Comparison of ENCODE assay signal across 8 mouse cellular contexts in the genomic region with DNA sequence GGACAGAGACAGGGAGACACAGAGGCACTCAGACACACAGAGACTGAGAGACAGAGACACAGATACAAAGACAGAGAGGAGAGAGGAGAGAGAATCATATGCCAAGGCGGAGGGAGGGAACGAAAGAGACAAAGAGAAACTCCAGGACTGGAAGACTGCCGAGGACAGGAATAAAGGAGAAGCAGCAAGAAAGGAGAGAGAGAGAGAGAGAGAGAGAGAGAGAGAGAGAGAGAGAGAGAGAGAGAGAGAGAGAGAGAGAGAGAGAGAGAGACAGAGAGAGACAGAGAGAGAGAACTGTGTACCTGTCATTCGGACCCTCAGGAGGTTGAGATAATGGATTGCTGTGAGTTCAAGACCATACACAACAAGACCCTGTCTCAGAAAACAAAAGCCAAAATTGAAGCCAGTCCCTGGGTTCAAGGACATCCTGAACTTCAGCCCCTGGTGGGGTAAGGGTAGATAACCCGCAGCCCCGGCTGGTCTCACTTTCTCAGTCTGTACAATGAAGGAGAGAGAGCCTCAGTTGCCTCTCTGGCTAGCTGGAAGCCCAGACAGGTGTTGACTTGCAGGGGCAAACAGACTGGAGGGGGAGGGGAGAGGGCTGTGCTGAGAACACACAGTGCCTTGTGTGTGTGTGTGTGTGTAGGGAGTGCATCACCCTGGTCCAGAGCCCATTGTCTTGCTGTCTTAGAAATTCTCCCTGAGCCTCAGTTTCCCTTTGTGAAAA. TPM values are rescaled to one million over a fixed set of nuclear protein-coding genes. Genes with fewer than 3 reads are reported as not detected.
DNase-seq lines count a peak whose midpoint lies in the region; ATAC-seq lines count a peak whose summit lies in the region.

No protein-coding gene starts in this region.

- no peaks in the 10 kb centered on the region for H3K27me3 ChIP-seq in lung, embryonic 15.5 days
- no peaks in the 10 kb centered on the region for H3K27me3 ChIP-seq in embryonic facial prominence, embryonic 15.5 days
- no peaks in the 10 kb centered on the region for H3K27me3 ChIP-seq in intestine, embryonic 15.5 days (replicated peaks)
- H3K27me3 ChIP-seq in neural tube, embryonic 14.5 days (ENCODE audit: control insufficient read depth, insufficient read depth, low read length) = no peaks in the 10 kb centered on the region

- H3K9me3 ChIP-seq in lung, embryonic 15.5 days = no peaks in the 10 kb centered on the region
- no peaks in the 10 kb centered on the region for H3K9me3 ChIP-seq in embryonic facial prominence, embryonic 15.5 days (replicated peaks)
- H3K9me3 ChIP-seq in intestine, embryonic 15.5 days = no peaks in the 10 kb centered on the region
- no peaks in the 10 kb centered on the region for H3K9me3 ChIP-seq in neural tube, embryonic 14.5 days (ENCODE audit: control insufficient read depth, low read length)

- WGBS in lung, embryonic 15.5 days = 9% methylated on average over 6 of the region's 6 CpGs
- WGBS in embryonic facial prominence, embryonic 15.5 days = 10% methylated on average over 6 of the region's 6 CpGs
- 24% methylated on average over 6 of the region's 6 CpGs for WGBS in intestine, embryonic 15.5 days
- 18% methylated on average over 6 of the region's 6 CpGs for WGBS in neural tube, embryonic 14.5 days

- 0 out of 2 replicates have a peak, but pooled peaks cover 2% of the 10 kb centered on the region for H3K36me3 ChIP-seq in lung, embryonic 15.5 days
- H3K36me3 ChIP-seq in embryonic facial prominence, embryonic 15.5 days = peaks cover 9% of the 10 kb centered on the region
- H3K36me3 ChIP-seq in intestine, embryonic 15.5 days = peaks cover 3% of the 10 kb centered on the region; the same call in 1 of the 2 replicates
- H3K36me3 ChIP-seq in neural tube, embryonic 14.5 days (ENCODE audit: control insufficient read depth, insufficient read depth, low read length) = peaks cover 3% of the 10 kb centered on the region; the same call in 1 of the 2 replicates

- peak overlapping the region; percentile 55; the same call in 1 of the 2 replicates for H3K27ac ChIP-seq in lung, embryonic 15.5 days
- peak overlapping the region; percentile 80 for H3K27ac ChIP-seq in embryonic facial prominence, embryonic 15.5 days (replicated peaks)
- H3K27ac ChIP-seq in intestine, embryonic 15.5 days = peak overlapping the region; percentile 58; the same call in 1 of the 2 replicates
- peak overlapping the region; percentile 69 for H3K27ac ChIP-seq in neural tube, embryonic 14.5 days (ENCODE audit: low read depth, low read length)

- no peak for DNase-seq in lung, postnatal 4 days
- no peak for DNase-seq in spleen, postnatal 10 days (ENCODE audit: low spot score in 2 of 2)
- DNase-seq in frontal cortex, postnatal 36 days (ENCODE audit: low spot score in 2 of 2) = no peak
- no peak for DNase-seq in layer of hippocampus, adult 11-12 months (ENCODE audit: low spot score)

- H3K4me3 ChIP-seq in lung, embryonic 15.5 days = peak overlapping the region; percentile 90
- peak overlapping the region; percentile 85 for H3K4me3 ChIP-seq in embryonic facial prominence, embryonic 15.5 days (replicated peaks)
- H3K4me3 ChIP-seq in intestine, embryonic 15.5 days (replicated peaks) = peak overlapping the region; percentile 92
- peak overlapping the region; percentile 81 for H3K4me3 ChIP-seq in neural tube, embryonic 14.5 days (ENCODE audit: low read depth, low read length)

- H3K4me2 ChIP-seq in lung, embryonic 15.5 days = peak overlapping the region; percentile 90
- H3K4me2 ChIP-seq in embryonic facial prominence, embryonic 15.5 days (replicated peaks) = peak overlapping the region; percentile 93
- peak overlapping the region; percentile 95 for H3K4me2 ChIP-seq in intestine, embryonic 15.5 days (replicated peaks)
- peak overlapping the region; percentile 99 for H3K4me2 ChIP-seq in neural tube, embryonic 14.5 days (ENCODE audit: low read depth, low read length)

- 0 out of 2 replicates have a peak, but pooled peaks have one; percentile 1 for ATAC-seq in lung, embryonic 15.5 days (ENCODE audit: borderline replicate concordance, extremely low read depth, low FRiP score, low TSS enrichment)
- ATAC-seq in embryonic facial prominence, embryonic 15.5 days (ENCODE audit: insufficient number of reproducible peaks, low FRiP score, low TSS enrichment, low read depth) = no peak
- ATAC-seq in intestine, embryonic 15.5 days = no peak
- no peak for ATAC-seq in neural tube, embryonic 14.5 days (ENCODE audit: low read depth)

- H3K4me1 ChIP-seq in lung, embryonic 15.5 days = peaks cover 21% of the 10 kb centered on the region
- H3K4me1 ChIP-seq in embryonic facial prominence, embryonic 15.5 days = peaks cover 36% of the 10 kb centered on the region
- peaks cover 16% of the 10 kb centered on the region for H3K4me1 ChIP-seq in intestine, embryonic 15.5 days (replicated peaks)
- peaks cover 18% of the 10 kb centered on the region for H3K4me1 ChIP-seq in neural tube, embryonic 14.5 days (ENCODE audit: control insufficient read depth, insufficient read depth, low read length)

- peak overlapping the region; percentile 64 for H3K9ac ChIP-seq in lung, embryonic 15.5 days
- peak overlapping the region; percentile 26; the same call in 1 of the 2 replicates for H3K9ac ChIP-seq in embryonic facial prominence, embryonic 15.5 days
- peak overlapping the region; percentile 90 for H3K9ac ChIP-seq in intestine, embryonic 15.5 days
- H3K9ac ChIP-seq in neural tube, embryonic 14.5 days (replicated peaks; ENCODE audit: low read depth, low read length) = peak overlapping the region; percentile 83

RNA-seq across cellular contexts. Expression of a gene that starts 0.7 kb away (rescaled TPM):
- polyA plus RNA-seq in lung, embryonic 15.5 days (2015; fragmentation: Nextera tagmentation; extraction: Ambion mirVana) = 7.9 TPM in 2 replicates
- 11.8 and 14.4 TPM in 2 replicates for polyA plus RNA-seq in embryonic facial prominence, embryonic 15.5 days (2015; fragmentation: Nextera tagmentation; extraction: Ambion mirVana)
- polyA plus RNA-seq in intestine, embryonic 15.5 days (2015; fragmentation: Nextera tagmentation; extraction: Ambion mirVana) = 5.8 and 6.1 TPM in 2 replicates
- 17.0 and 19.2 TPM in 2 replicates for polyA plus RNA-seq in neural tube, embryonic 14.5 days (2014; fragmentation: Nextera tagmentation; extraction: Ambion mirVana)

RNA-seq across cellular contexts. Expression of a gene that starts 3.8 kb away (rescaled TPM):
- 1.4 and 1.7 TPM in 2 replicates for polyA plus RNA-seq in lung, embryonic 15.5 days (2015; fragmentation: Nextera tagmentation; extraction: Ambion mirVana)
- polyA plus RNA-seq in embryonic facial prominence, embryonic 15.5 days (2015; fragmentation: Nextera tagmentation; extraction: Ambion mirVana) = 1.2 and 1.4 TPM in 2 replicates
- polyA plus RNA-seq in intestine, embryonic 15.5 days (2015; fragmentation: Nextera tagmentation; extraction: Ambion mirVana) = 0.50 and 0.53 TPM in 2 replicates
- 0.71 TPM in 2 replicates for polyA plus RNA-seq in neural tube, embryonic 14.5 days (2014; fragmentation: Nextera tagmentation; extraction: Ambion mirVana)

RNA-seq across cellular contexts. Expression of a gene that starts 48.9 kb away (rescaled TPM):
- 2.0 TPM in 2 replicates for polyA plus RNA-seq in lung, embryonic 15.5 days (2015; fragmentation: Nextera tagmentation; extraction: Ambion mirVana)
- 2.4 and 2.8 TPM in 2 replicates for polyA plus RNA-seq in embryonic facial prominence, embryonic 15.5 days (2015; fragmentation: Nextera tagmentation; extraction: Ambion mirVana)
- 1.9 and 2.2 TPM in 2 replicates for polyA plus RNA-seq in intestine, embryonic 15.5 days (2015; fragmentation: Nextera tagmentation; extraction: Ambion mirVana)
- polyA plus RNA-seq in neural tube, embryonic 14.5 days (2014; fragmentation: Nextera tagmentation; extraction: Ambion mirVana) = 2.8 and 3.2 TPM in 2 replicates

RNA-seq across cellular contexts. Expression of a gene that starts 48.9 kb away (rescaled TPM):
- 97.8 and 103 TPM in 2 replicates for polyA plus RNA-seq in lung, embryonic 15.5 days (2015; fragmentation: Nextera tagmentation; extraction: Ambion mirVana)
- polyA plus RNA-seq in embryonic facial prominence, embryonic 15.5 days (2015; fragmentation: Nextera tagmentation; extraction: Ambion mirVana) = 89.5 and 101 TPM in 2 replicates
- polyA plus RNA-seq in intestine, embryonic 15.5 days (2015; fragmentation: Nextera tagmentation; extraction: Ambion mirVana) = 124 and 137 TPM in 2 replicates
- polyA plus RNA-seq in neural tube, embryonic 14.5 days (2014; fragmentation: Nextera tagmentation; extraction: Ambion mirVana) = 31.7 and 33.8 TPM in 2 replicates

RNA-seq across cellular contexts. Expression of a gene that starts 54.7 kb away (rescaled TPM):
- 52.5 and 53.0 TPM in 2 replicates for polyA plus RNA-seq in lung, embryonic 15.5 days (2015; fragmentation: Nextera tagmentation; extraction: Ambion mirVana)
- 118 and 167 TPM in 2 replicates for polyA plus RNA-seq in embryonic facial prominence, embryonic 15.5 days (2015; fragmentation: Nextera tagmentation; extraction: Ambion mirVana)
- 5.1 and 9.0 TPM in 2 replicates for polyA plus RNA-seq in intestine, embryonic 15.5 days (2015; fragmentation: Nextera tagmentation; extraction: Ambion mirVana)
- polyA plus RNA-seq in neural tube, embryonic 14.5 days (2014; fragmentation: Nextera tagmentation; extraction: Ambion mirVana) = 0.63 and 2.0 TPM in 2 replicates

Comparison
In these comparisons a context has a peak if more than half of its experiments do, and no peak if none do; other contexts are left out.
1. H3K9ac ChIP-seq: peak in every context shown above with its lines; median percentile 90 in intestine, embryonic 15.5 days; 83 in neural tube, embryonic 14.5 days; 64 in lung, embryonic 15.5 days; 26 in embryonic facial prominence, embryonic 15.5 days.